Mouse (Mus musculus): Measurements from ENCODE around the gene Il20rb.

DNA sequence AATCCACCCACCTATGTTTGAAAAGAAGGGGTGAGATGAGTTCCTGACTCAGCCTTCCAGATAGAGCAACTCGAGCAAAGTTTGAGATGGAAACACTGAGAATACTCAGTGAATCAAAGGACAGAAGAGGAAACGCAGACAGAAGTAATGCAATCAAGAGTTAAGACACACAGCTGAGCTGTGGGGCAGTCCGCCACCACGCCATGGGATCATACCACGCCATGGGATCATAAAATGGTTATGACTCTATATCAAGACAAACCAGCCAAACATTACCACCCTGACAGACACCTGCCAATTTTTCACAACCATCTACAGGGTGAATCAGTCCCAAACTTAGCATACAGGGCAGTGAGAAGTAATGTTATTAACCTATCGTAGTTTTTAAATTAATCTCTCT lies 2.4 kb upstream of the Il20rb start:
- TF ChIP-seq CTCF (IDR thresholded peaks at IDR 0.05; ENCODE audit: low read depth) (no peak), EP300 (IDR thresholded peaks at IDR 0.05; ENCODE audit: low read depth) (no peak)
